Mouse (Mus musculus) megakaryocyte-erythroid progenitor cell, adult 5-6 weeks (primary cell): ENCODE measurements around the gene Rgl3. TPM values are rescaled to one million over a fixed set of nuclear protein-coding genes. Genes with fewer than 3 reads are reported as not detected.

Source experiments
- ATAC-seq: replicated peaks from 2 replicates; pipeline ENCODE4 v1.8.0; 2016; ENCODE audit warnings: mild to moderate bottlenecking, inconsistent platforms; ENCODE audit not compliant: severe bottlenecking, poor library complexity, low FRiP score, low TSS enrichment
- total RNA-seq, 2 experiments: library from RNA; stranded (forward) in 1 of 2; stranded (reverse) in 1 of 2; fragments of 200-1000, 215-1000 nt in 1 of 2; fragments of >200 nt in 1 of 2; fragmentation: Nextera tagmentation in 1 of 2; gene quantifications; 2 replicates each; pipeline ENCODE4 v1.2.3; 2014 to 2017

The Rgl3 gene
- total RNA-seq, 2 experiments from 2014 or later: not detected

DNA sequence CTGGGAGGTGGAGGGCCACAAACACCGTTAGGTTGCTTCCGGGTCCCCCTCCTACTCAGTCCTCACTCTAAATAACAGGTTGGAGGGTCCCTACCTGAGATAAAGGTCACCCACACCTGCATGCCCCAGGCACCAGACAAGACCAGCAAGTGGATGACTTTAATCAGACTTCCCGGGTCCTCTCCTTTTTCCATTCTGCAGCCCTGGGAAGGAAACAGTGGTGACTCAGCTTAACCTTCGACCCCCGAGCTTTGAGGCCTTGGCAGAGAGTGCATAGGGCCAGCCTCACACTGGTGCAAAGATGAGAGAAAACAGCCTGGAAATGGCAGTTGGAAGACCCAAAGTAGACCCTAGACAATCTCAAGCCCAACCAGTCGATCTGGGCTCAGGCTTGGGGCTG is 63.1 kb downstream of the Rgl3 start:
- ATAC-seq: no peak

- ATAC-seq: no peak
Observed at GRCm38 (mm10) chr9:21925506-21925905, 63.7 kb downstream of the Rgl3 start.

DNA sequence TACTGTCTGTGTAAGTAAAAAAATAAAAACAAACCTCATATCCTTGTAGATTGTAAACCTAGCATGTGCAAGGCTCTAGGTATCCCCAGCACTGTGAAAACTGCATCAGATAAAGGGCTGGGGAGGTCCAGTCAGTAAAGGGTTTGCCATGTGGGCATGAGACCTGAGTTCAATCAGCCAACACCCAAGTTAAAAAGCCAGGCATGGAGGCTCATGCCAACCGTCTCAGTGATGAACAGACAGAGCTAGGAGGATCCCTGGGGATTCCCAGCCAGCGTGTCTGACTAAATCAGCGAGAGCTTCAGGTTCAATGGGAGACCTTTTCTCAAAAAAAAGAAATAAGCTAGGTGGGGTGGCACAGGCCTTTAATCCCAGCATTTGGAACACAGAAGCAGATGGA is 64.2 kb downstream of the Rgl3 start:
- no peak for ATAC-seq

DNA sequence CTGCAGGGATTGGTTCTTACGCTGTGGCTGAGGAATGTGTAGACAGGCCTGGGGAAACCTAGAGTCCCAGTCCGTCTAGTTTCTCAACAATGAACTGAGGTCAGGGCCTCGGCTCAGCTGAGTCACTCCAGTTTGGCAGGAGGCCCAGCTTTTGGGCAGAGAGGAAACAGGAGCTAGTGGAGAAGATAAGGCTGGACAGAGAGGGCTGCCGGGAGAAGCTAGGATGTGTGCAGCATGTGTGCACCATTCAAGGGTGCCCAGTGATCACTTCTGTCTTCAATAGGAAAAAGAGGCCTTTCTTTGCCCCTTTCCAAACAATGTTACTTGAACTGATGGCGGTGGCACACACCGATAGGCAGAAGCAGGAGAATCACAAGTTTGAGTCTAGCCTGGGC is 65.2 kb downstream of the Rgl3 start:
- peak; percentile 87 for ATAC-seq

GRCm38 (mm10) chr9:21923490-21924098 is 65.7 kb downstream of the Rgl3 start:
- ATAC-seq: no peak

GRCm38 (mm10) chr9:21923036-21923435 is 66.2 kb downstream of the Rgl3 start:
- no peak for ATAC-seq

Other genes with a start within 250 kb of the Rgl3 start
- 49.0 and 79.0 TPM in 2 replicates for gene Spc24, start 229.1 kb downstream of the Rgl3 start, total RNA-seq (2014; fragmentation: Nextera tagmentation)
- gene Spc24, start 229.1 kb downstream of the Rgl3 start, total RNA-seq (2017): 77.1 and 107 TPM in 2 replicates
- gene Kank2, start 190.7 kb downstream of the Rgl3 start, total RNA-seq (2014; fragmentation: Nextera tagmentation): 0.61 TPM in 1 of 2 replicates, not detected in the other
- gene Kank2, start 190.7 kb downstream of the Rgl3 start, total RNA-seq (2017): 0.23 TPM in 1 of 2 replicates, not detected in the other
- not detected in 2 replicates for gene Angptl8, start 153.9 kb downstream of the Rgl3 start, total RNA-seq (2014; fragmentation: Nextera tagmentation)
- not detected in 2 replicates for gene Angptl8, start 153.9 kb downstream of the Rgl3 start, total RNA-seq (2017)
- gene Dock6, start 136.8 kb downstream of the Rgl3 start, total RNA-seq (2014; fragmentation: Nextera tagmentation): 0.37 and 0.57 TPM in 2 replicates
- gene Dock6, start 136.8 kb downstream of the Rgl3 start, total RNA-seq (2017): 0.15 and 0.23 TPM in 2 replicates
- 4.9 and 8.7 TPM in 2 replicates for gene Rab3d, start 71.3 kb downstream of the Rgl3 start, total RNA-seq (2014; fragmentation: Nextera tagmentation)
- 8.1 and 8.6 TPM in 2 replicates for gene Rab3d, start 71.3 kb downstream of the Rgl3 start, total RNA-seq (2017)
- not detected in 2 replicates for gene Ccdc159, start 62.0 kb downstream of the Rgl3 start, total RNA-seq (2014; fragmentation: Nextera tagmentation)
- gene Ccdc159, start 62.0 kb downstream of the Rgl3 start, total RNA-seq (2017): 0.46 TPM in 1 of 2 replicates, not detected in the other
- gene Tmem205, start 61.9 kb downstream of the Rgl3 start, total RNA-seq (2014; fragmentation: Nextera tagmentation): 9.1 and 11.4 TPM in 2 replicates
- 4.1 and 8.5 TPM in 2 replicates for gene Tmem205, start 61.9 kb downstream of the Rgl3 start, total RNA-seq (2017)
- gene Plppr2, start 52.4 kb downstream of the Rgl3 start, total RNA-seq (2014; fragmentation: Nextera tagmentation): not detected in 2 replicates
- gene Plppr2, start 52.4 kb downstream of the Rgl3 start, total RNA-seq (2017): not detected in 2 replicates
- gene Swsap1, start 33.7 kb downstream of the Rgl3 start, total RNA-seq (2014; fragmentation: Nextera tagmentation): 4.1 and 9.1 TPM in 2 replicates
- 1.2 and 4.8 TPM in 2 replicates for gene Swsap1, start 33.7 kb downstream of the Rgl3 start, total RNA-seq (2017)
- gene Epor, start 25.9 kb downstream of the Rgl3 start, total RNA-seq (2014; fragmentation: Nextera tagmentation): 109 and 131 TPM in 2 replicates
- gene Epor, start 25.9 kb downstream of the Rgl3 start, total RNA-seq (2017): 35.2 and 48.6 TPM in 2 replicates
- 1.2 TPM in 1 of 2 replicates, not detected in the other for gene Ccdc151, start 13.2 kb upstream of the Rgl3 start, total RNA-seq (2014; fragmentation: Nextera tagmentation)
- not detected in 2 replicates for gene Ccdc151, start 13.2 kb upstream of the Rgl3 start, total RNA-seq (2017)
- 45.7 and 56.7 TPM in 2 replicates for gene Prkcsh, start 13.4 kb upstream of the Rgl3 start, total RNA-seq (2014; fragmentation: Nextera tagmentation)
- 102 and 107 TPM in 2 replicates for gene Prkcsh, start 13.4 kb upstream of the Rgl3 start, total RNA-seq (2017)
- not detected in 2 replicates for gene Elavl3, start 62.6 kb upstream of the Rgl3 start, total RNA-seq (2014; fragmentation: Nextera tagmentation)
- gene Elavl3, start 62.6 kb upstream of the Rgl3 start, total RNA-seq (2017): not detected in 2 replicates
- gene Gm49318, start 81.8 kb upstream of the Rgl3 start, total RNA-seq (2014; fragmentation: Nextera tagmentation): not detected in 2 replicates
- not detected in 2 replicates for gene Gm49318, start 81.8 kb upstream of the Rgl3 start, total RNA-seq (2017)
- gene Zfp653, start 81.9 kb upstream of the Rgl3 start, total RNA-seq (2014; fragmentation: Nextera tagmentation): 10.0 and 11.0 TPM in 2 replicates
- 4.2 and 9.0 TPM in 2 replicates for gene Zfp653, start 81.9 kb upstream of the Rgl3 start, total RNA-seq (2017)
- gene Ecsit, start 96.0 kb upstream of the Rgl3 start, total RNA-seq (2014; fragmentation: Nextera tagmentation): 35.7 and 37.0 TPM in 2 replicates
- 18.6 and 36.6 TPM in 2 replicates for gene Ecsit, start 96.0 kb upstream of the Rgl3 start, total RNA-seq (2017)
- not detected in 2 replicates for gene Cnn1, start 109.8 kb upstream of the Rgl3 start, total RNA-seq (2014; fragmentation: Nextera tagmentation)
- 0.19 TPM in 1 of 2 replicates, not detected in the other for gene Cnn1, start 109.8 kb upstream of the Rgl3 start, total RNA-seq (2017)
- 95.3 and 98.7 TPM in 2 replicates for gene Elof1, start 127.7 kb upstream of the Rgl3 start, total RNA-seq (2014; fragmentation: Nextera tagmentation)
- gene Elof1, start 127.7 kb upstream of the Rgl3 start, total RNA-seq (2017): 31.1 and 51.7 TPM in 2 replicates
- gene Acp5, start 146.3 kb upstream of the Rgl3 start, total RNA-seq (2014; fragmentation: Nextera tagmentation): 11.3 and 19.4 TPM in 2 replicates
- 2.2 and 6.5 TPM in 2 replicates for gene Acp5, start 146.3 kb upstream of the Rgl3 start, total RNA-seq (2017)
- 31.2 and 49.5 TPM in 2 replicates for gene Pigyl, start 167.4 kb upstream of the Rgl3 start, total RNA-seq (2014; fragmentation: Nextera tagmentation)
- 22.3 and 42.3 TPM in 2 replicates for gene Pigyl, start 167.4 kb upstream of the Rgl3 start, total RNA-seq (2017)
- not detected in 2 replicates for gene Zfp872, start 198.6 kb upstream of the Rgl3 start, total RNA-seq (2014; fragmentation: Nextera tagmentation)
- gene Zfp872, start 198.6 kb upstream of the Rgl3 start, total RNA-seq (2017): not detected in 2 replicates
- gene Zfp809, start 236.3 kb upstream of the Rgl3 start, total RNA-seq (2014; fragmentation: Nextera tagmentation): 50.6 and 53.6 TPM in 2 replicates
- gene Zfp809, start 236.3 kb upstream of the Rgl3 start, total RNA-seq (2017): 34.1 and 44.6 TPM in 2 replicates